Mouse (Mus musculus) MEL (cell line): Measurements from ENCODE around the gene Eml1. TPM values are rescaled to one million over a fixed set of nuclear protein-coding genes. Genes with fewer than 3 reads are reported as not detected.

Source experiments
- DNase-seq: peaks from one replicate; pipeline ENCODE4 v3.0.0; 2011; ENCODE audit warnings: low read depth, low spot score
- H3K27ac ChIP-seq: 2 replicates; pipeline ENCODE4 v1.5.1; 2012; ENCODE audit warnings: low read depth, mild to moderate bottlenecking, control low read depth, low read length, moderate library complexity; ENCODE audit not compliant: control insufficient read depth
- H3K27me3 ChIP-seq, 2 experiments: fragments of 150-350 bp in 1 of 2; sonication (generic) in 1 of 2; 2 replicates each; pipeline ENCODE4 v1.6.1; 2012; ENCODE audit warnings: low read length in 2 of 2, mild to moderate bottlenecking in 2 of 2, improper control_type of control experiment in 1 of 2, moderate library complexity in 1 of 2; ENCODE audit not compliant: insufficient read depth in 2 of 2, control insufficient read depth in 1 of 2
- H3K36me3 ChIP-seq, 2 experiments: 2 replicates each; pipeline ENCODE4 v1.6.1; 2012 to 2014; ENCODE audit warnings: low read length in 2 of 2, improper control_type of control experiment in 1 of 2, inconsistent platforms in 1 of 2, mild to moderate bottlenecking in 1 of 2; ENCODE audit not compliant: insufficient read depth in 2 of 2, control insufficient read depth in 1 of 2
- H3K4me1 ChIP-seq, 2 experiments: fragments of 150-350 bp in 1 of 2; sonication (generic) in 1 of 2; 2 replicates each; pipeline ENCODE4 v1.6.1; 2012; ENCODE audit warnings: low read length in 2 of 2, improper control_type of control experiment in 1 of 2, mild to moderate bottlenecking in 1 of 2; ENCODE audit not compliant: insufficient read depth in 2 of 2, control insufficient read depth in 1 of 2
- H3K4me3 ChIP-seq, 2 experiments: fragments of 150-350 bp in 1 of 2; sonication (generic) in 1 of 2; 2 replicates each; pipeline ENCODE4 v1.5.1; 2012; ENCODE audit warnings: low read depth in 2 of 2, low read length in 2 of 2, mild to moderate bottlenecking in 2 of 2, moderate library complexity in 2 of 2, control low read depth in 1 of 2, improper control_type of control experiment in 1 of 2; ENCODE audit not compliant: control insufficient read depth in 1 of 2, insufficient read depth in 1 of 2
- H3K79me2 ChIP-seq: 2 replicates; pipeline ENCODE4 v1.6.1; 2012; ENCODE audit warnings: mild to moderate bottlenecking, low read length, moderate library complexity; ENCODE audit not compliant: control insufficient read depth, poor library complexity, insufficient read depth
- H3K9ac ChIP-seq: 2 replicates; pipeline ENCODE4 v1.6.1; 2012; ENCODE audit warnings: low read depth, mild to moderate bottlenecking, control low read depth, low read length, moderate library complexity; ENCODE audit not compliant: control insufficient read depth, poor library complexity, severe bottlenecking
- H3K9me3 ChIP-seq: fragments of 150-350 bp; sonication (generic); replicated peaks from 2 replicates; pipeline ENCODE4 v1.6.1; 2012; ENCODE audit warnings: mild to moderate bottlenecking, low read length, improper control_type of control experiment, moderate library complexity; ENCODE audit not compliant: insufficient read depth
- CHD1 ChIP-seq: IDR thresholded peaks from 2 replicates; pipeline ENCODE4 v1.6.1; 2012; ENCODE audit warnings: low read depth, mild to moderate bottlenecking, inconsistent platforms, low read length, improper control_type of control experiment
- CHD2 ChIP-seq: IDR thresholded peaks from 2 replicates; pipeline ENCODE4 v1.6.1; 2011; ENCODE audit warnings: low read length, improper control_type of control experiment
- CTCF ChIP-seq, 3 experiments: IDR thresholded peaks in 2 of 3; conservative IDR thresholded peaks in 1 of 3; 2 replicates each; pipeline ENCODE4 v1.5.1; 2011 to 2012; ENCODE audit warnings: low read length in 3 of 3, low read depth in 2 of 3, mild to moderate bottlenecking in 2 of 3, improper control_type of control experiment in 1 of 3, inconsistent platforms in 1 of 3, mixed read lengths in 1 of 3, moderate library complexity in 1 of 3; ENCODE audit not compliant: control insufficient read depth in 1 of 3, insufficient read depth in 1 of 3, poor library complexity in 1 of 3, severe bottlenecking in 1 of 3
- E2F4 ChIP-seq: IDR thresholded peaks from 2 replicates; pipeline ENCODE4 v1.6.1; 2011; ENCODE audit warnings: low read depth, low read length, improper control_type of control experiment, borderline replicate concordance
- ELF1 ChIP-seq: IDR thresholded peaks from 2 replicates; pipeline ENCODE4 v1.6.1; 2014; ENCODE audit warnings: low read depth, mild to moderate bottlenecking, inconsistent platforms, low read length, improper control_type of control experiment, moderate library complexity
- EP300 ChIP-seq, 2 experiments: IDR thresholded peaks; 2 replicates each; pipeline ENCODE4 v1.6.1; 2011; ENCODE audit warnings: improper control_type of control experiment in 2 of 2, low read length in 2 of 2, low read depth in 1 of 2, mild to moderate bottlenecking in 1 of 2
- GABPA ChIP-seq: IDR thresholded peaks from 2 replicates; pipeline ENCODE4 v1.6.1; 2012; ENCODE audit warnings: low read depth, mild to moderate bottlenecking, inconsistent platforms, low read length, improper control_type of control experiment, moderate library complexity
- KAT2A ChIP-seq: conservative IDR thresholded peaks from 2 replicates; pipeline ENCODE4 v1.6.1; 2012; ENCODE audit warnings: low read depth, low read length, improper control_type of control experiment, inconsistent platforms
- MAFK ChIP-seq: IDR thresholded peaks from 2 replicates; pipeline ENCODE4 v1.6.1; 2011; ENCODE audit warnings: low read depth, mild to moderate bottlenecking, low read length, improper control_type of control experiment, borderline replicate concordance
- MAZ ChIP-seq: IDR thresholded peaks from 2 replicates; pipeline ENCODE4 v1.6.1; 2012; ENCODE audit warnings: low read depth, mild to moderate bottlenecking, inconsistent platforms, low read length, improper control_type of control experiment
- MEF2A ChIP-seq: IDR thresholded peaks from 2 replicates; pipeline ENCODE4 v1.6.1; 2014; ENCODE audit warnings: low read depth, mild to moderate bottlenecking, inconsistent platforms, low read length, improper control_type of control experiment; ENCODE audit not compliant: poor library complexity, insufficient replicate concordance, severe bottlenecking; ENCODE audit errors: extremely low read depth
- MXI1 ChIP-seq: IDR thresholded peaks from 2 replicates; pipeline ENCODE4 v1.6.1; 2011; ENCODE audit warnings: mild to moderate bottlenecking, low read depth, low read length, improper control_type of control experiment
- MYB ChIP-seq: IDR thresholded peaks from 2 replicates; pipeline ENCODE4 v1.6.1; 2011; ENCODE audit warnings: mild to moderate bottlenecking, low read depth, low read length, improper control_type of control experiment
- MYC ChIP-seq: IDR thresholded peaks from 2 replicates; pipeline ENCODE4 v1.6.1; 2011; ENCODE audit warnings: low read depth, mild to moderate bottlenecking, low read length, improper control_type of control experiment, moderate library complexity
- POLR2AphosphoS2 ChIP-seq: IDR thresholded peaks from 2 replicates; pipeline ENCODE4 v1.6.1; 2011; ENCODE audit warnings: low read length, improper control_type of control experiment
- RCOR1 ChIP-seq: IDR thresholded peaks from 2 replicates; pipeline ENCODE4 v1.6.1; 2012; ENCODE audit warnings: low read depth, mild to moderate bottlenecking, inconsistent platforms, low read length, improper control_type of control experiment
- SIN3A ChIP-seq: IDR thresholded peaks from 2 replicates; pipeline ENCODE4 v1.6.1; 2012; ENCODE audit warnings: low read length, improper control_type of control experiment, inconsistent platforms
- TAL1 ChIP-seq: IDR thresholded peaks from 2 replicates; pipeline ENCODE4 v1.6.1; 2012; ENCODE audit warnings: mild to moderate bottlenecking, inconsistent platforms, low read length, moderate library complexity, mixed read lengths
- TBP ChIP-seq: IDR thresholded peaks from 2 replicates; pipeline ENCODE4 v1.8.0; 2011; ENCODE audit warnings: low read depth, low read length, improper control_type of control experiment
- TCF12 ChIP-seq: IDR thresholded peaks from 2 replicates; pipeline ENCODE4 v1.6.1; 2014; ENCODE audit warnings: low read depth, mild to moderate bottlenecking, inconsistent platforms, low read length, improper control_type of control experiment, moderate library complexity
- USF1 ChIP-seq: IDR thresholded peaks from 2 replicates; pipeline ENCODE4 v1.6.1; 2014; ENCODE audit warnings: low read depth, mild to moderate bottlenecking, inconsistent platforms, low read length, improper control_type of control experiment, moderate library complexity
- ZKSCAN1 ChIP-seq: IDR thresholded peaks from 2 replicates; pipeline ENCODE4 v1.6.1; 2012; ENCODE audit warnings: low read depth, mild to moderate bottlenecking, inconsistent platforms, low read length, improper control_type of control experiment, moderate library complexity
- polyA plus RNA-seq, 2 experiments: library from polyadenylated mRNA; stranded (reverse) in 1 of 2; unstranded in 1 of 2; fragments of >175 nt in 1 of 2; fragments of >200 nt in 1 of 2; gene quantifications; 2 replicates each; pipeline versions ENCODE4 v1.2.1 to v1.2.4; 2012; ENCODE audit warnings: low replicate concordance in 2 of 2, low read depth in 1 of 2; ENCODE audit not compliant: insufficient read length in 2 of 2, insufficient read depth in 1 of 2, missing spikeins in 1 of 2
- total RNA-seq: library from RNA; depleted of rRNA; stranded (reverse); fragments of 300-350 nt; gene quantifications from 2 replicates; pipeline ENCODE4 v1.2.3, GENCODE M21; 2012

Gene Eml1
- total and polyA plus RNA-seq, 3 experiments, result not detected

DNA sequence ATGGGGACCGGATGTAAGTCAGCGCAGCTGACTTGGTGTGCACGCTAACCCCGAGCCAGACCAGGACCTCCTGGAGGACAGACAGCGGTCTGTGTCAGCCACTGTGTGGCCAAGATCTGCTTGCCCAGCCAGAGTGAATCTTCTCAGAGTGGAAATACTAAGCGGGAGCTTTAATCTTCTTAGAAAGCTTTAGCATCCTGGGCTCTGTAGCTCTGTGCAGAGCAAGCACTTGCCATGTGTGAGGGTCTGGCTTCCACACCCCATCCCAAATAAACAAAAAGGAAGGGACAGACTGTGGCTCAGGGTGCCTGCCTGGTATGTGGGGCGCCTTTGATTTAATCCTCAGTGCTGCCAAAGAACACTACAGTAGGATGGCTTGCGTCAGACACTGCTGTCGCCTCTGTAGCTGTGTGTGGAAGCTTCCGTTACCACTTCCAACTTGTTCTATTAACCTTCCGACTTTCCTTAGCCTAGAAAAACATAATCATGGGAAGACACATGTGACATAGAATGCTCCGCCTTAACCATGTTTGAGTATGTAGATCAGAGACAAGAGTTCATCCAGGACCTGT is 64.8 kb downstream of the Eml1 start:
- H3K36me3 ChIP-seq, result no peaks in the 10 kb centered on the region
- DNase-seq, result no peak
- no peak overlapping the region for H3K27ac ChIP-seq
- no peaks in the 10 kb centered on the region for H3K79me2 ChIP-seq
- H3K9ac ChIP-seq, result no peak overlapping the region
- H3K4me1 ChIP-seq, result no peaks in the 10 kb centered on the region
- no peak overlapping the region for H3K4me3 ChIP-seq
- no peaks in the 10 kb centered on the region for H3K9me3 ChIP-seq
- TF ChIP-seq CHD2 (no peak), ZKSCAN1 (no peak)
- H3K27me3 ChIP-seq, result no peaks in the 10 kb centered on the region

DNA sequence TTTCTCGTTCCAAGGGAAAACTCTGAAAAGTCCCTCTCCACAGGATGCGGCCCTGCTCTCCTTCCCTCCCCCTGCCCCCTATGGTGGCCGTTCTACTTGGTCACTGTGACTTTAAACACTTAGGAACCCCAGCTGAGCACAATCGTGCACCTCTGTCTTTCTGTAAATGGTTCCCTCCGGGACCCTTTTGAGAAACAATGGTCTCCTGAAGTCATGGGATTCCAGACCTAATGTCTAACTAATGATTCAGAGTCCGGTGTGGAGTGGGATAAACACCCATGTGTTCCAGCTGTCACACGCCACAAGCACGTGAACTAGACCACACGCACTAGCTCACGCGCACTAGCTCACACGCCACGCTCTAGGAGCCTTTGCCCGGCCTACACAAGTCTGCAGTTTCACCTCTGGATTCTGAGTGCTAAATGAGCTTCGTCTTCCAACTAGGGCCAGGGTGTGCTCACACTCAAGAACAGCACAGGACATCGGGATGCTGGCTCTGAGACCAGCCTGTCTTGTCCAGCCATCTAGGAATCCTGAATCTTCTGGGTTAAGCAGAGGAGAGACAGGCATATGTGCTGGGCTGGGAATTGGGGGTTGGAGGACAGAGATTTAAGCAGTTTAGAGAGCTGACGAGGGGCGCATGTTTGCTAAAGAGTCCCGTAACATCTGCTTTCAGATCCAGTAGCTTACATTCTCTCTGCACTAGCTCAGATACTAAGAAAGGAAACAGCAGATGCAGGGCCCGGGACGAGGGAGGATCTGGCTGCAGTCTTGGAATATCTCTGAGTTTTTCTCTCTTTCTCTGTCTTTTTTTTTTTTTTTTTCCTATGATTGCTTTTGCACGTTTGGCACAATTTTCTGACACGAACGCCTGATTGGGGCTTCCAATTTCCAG is 65.5 kb downstream of the Eml1 start:
- Histone ChIP-seq H3K27me3 (no peaks in the 10 kb centered on the region), H3K9me3 (no peaks in the 10 kb centered on the region), H3K27ac (no peak overlapping the region)

DNA sequence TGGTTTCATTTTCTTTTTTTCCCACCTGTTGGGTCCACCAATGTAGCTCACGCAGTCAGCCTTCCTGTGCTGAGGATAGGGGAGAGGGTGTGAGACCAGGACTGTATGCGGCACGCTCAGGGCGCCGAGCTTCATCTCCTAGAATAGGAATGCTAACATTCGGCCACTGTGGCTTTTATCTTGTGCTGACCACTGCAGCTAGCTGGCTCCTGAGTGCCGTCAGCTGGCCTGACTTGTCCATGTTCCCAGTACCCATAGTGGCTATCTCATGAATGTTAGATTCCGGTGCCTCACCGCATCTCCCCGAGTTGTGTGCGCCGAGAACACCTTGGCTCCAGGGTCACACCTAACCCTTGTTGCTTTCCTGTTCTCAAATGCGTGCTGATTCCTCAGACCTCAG is 66.7 kb downstream of the Eml1 start:
- Histone ChIP-seq H3K79me2 (no peaks in the 10 kb centered on the region), H3K9ac (no peak overlapping the region), H3K27me3 (no peaks in the 10 kb centered on the region), H3K4me1 (no peaks in the 10 kb centered on the region), H3K27ac (no peak overlapping the region), H3K36me3 (no peaks in the 10 kb centered on the region), H3K9me3 (no peaks in the 10 kb centered on the region), H3K4me3 (no peak overlapping the region)
- DNase-seq, result no peak
- TF ChIP-seq RCOR1, result no peak
- TF ChIP-seq MYC, result no peak
- no peak for TF ChIP-seq ELF1
- TF ChIP-seq TAL1, result no peak
- TF ChIP-seq MAZ, result no peak
- no peak for TF ChIP-seq KAT2A
- TF ChIP-seq E2F4, result no peak
- no peak for TF ChIP-seq SIN3A
- no peak for TF ChIP-seq MYB
- TF ChIP-seq TBP, result no peak
- TF ChIP-seq POLR2AphosphoS2, result no peak
- TF ChIP-seq MAFK, result no peak
- TF ChIP-seq USF1, result no peak
- no peak for TF ChIP-seq CTCF (IDR thresholded peaks at IDR 0.05 in 2 of 3, conservative IDR thresholded peaks at IDR 0.05 in 1 of 3; ENCODE audit: control insufficient read depth in 1 of 3, insufficient read depth in 1 of 3, low read depth in 2 of 3, low read length in 3 of 3, poor library complexity in 1 of 3, severe bottlenecking in 1 of 3)
- no peak for TF ChIP-seq MEF2A
- TF ChIP-seq CHD1, result no peak
- TF ChIP-seq EP300 (IDR thresholded peaks at IDR 0.05; ENCODE audit: low read depth in 1 of 2, low read length in 2 of 2), result no peak
- TF ChIP-seq MXI1, result no peak

More for the DNA sequence above, 65.5 kb downstream of the Eml1 start:
- H3K36me3 ChIP-seq, result no peaks in the 10 kb centered on the region
- TF ChIP-seq TCF12 (no peak), GABPA (no peak), MYC (no peak), MEF2A (no peak), ZKSCAN1 (no peak)
- no peak overlapping the region for H3K9ac ChIP-seq
- no peaks in the 10 kb centered on the region for H3K79me2 ChIP-seq
- DNase-seq, result no peak
- H3K4me1 ChIP-seq, result no peaks in the 10 kb centered on the region
- no peak overlapping the region for H3K4me3 ChIP-seq
